Mouse (Mus musculus): Measurements from ENCODE around the gene Acss2. TPM values are rescaled to one million over a fixed set of nuclear protein-coding genes. Genes with fewer than 3 reads are reported as not detected.
"Not testable (repeated sequence)": the region's sequence is repeated elsewhere in the genome, so short reads cannot be mapped to it uniquely, and the experiment has no call there.

The Acss2 gene
- total RNA-seq, 2 experiments from 2014 or later, result 29.2 to 33.5 TPM

- intact Hi-C loops (cut with DNase I), result no loop called here
- no peak for DNase-seq
These were observed 18.5 kb downstream of the Acss2 start for GRCm38 (mm10) chr2:155536292-155536691.

GRCm38 (mm10) chr2:155537761-155538462 lies 20.2 kb downstream of the Acss2 start:
- DNase-seq, result no peak
- intact Hi-C loops (cut with DNase I), result no loop called here

- intact Hi-C loops (cut with DNase I); DNase-seq: not testable (repeated sequence)
These were observed 20.8 kb downstream of the Acss2 start for GRCm38 (mm10) chr2:155538463-155539057.

- DNase-seq, result no peak
- intact Hi-C loops (cut with DNase I), result no loop called here
These were observed 21.9 kb downstream of the Acss2 start for GRCm38 (mm10) chr2:155539696-155540095.

GRCm38 (mm10) chr2:155540822-155541458 lies 23.2 kb downstream of the Acss2 start:
- DNase-seq, result peak in 1 of 2 experiments; percentile 37
- intact Hi-C loops (cut with DNase I), result no loop called here

GRCm38 (mm10) chr2:155546955-155547354 lies 29.2 kb downstream of the Acss2 start:
- intact Hi-C loops (cut with DNase I), result no loop called here

GRCm38 (mm10) chr2:155552336-155552735 lies 34.6 kb downstream of the Acss2 start:
- intact Hi-C loops (cut with DNase I), result no loop called here

More at GRCm38 (mm10) chr2:155546955-155547354, 29.2 kb downstream of the Acss2 start:
- DNase-seq, result no peak

GRCm38 (mm10) chr2:155552949-155553354 lies 35.2 kb downstream of the Acss2 start:
- DNase-seq, result no peak
- intact Hi-C loops (cut with DNase I), result no loop called here

More at GRCm38 (mm10) chr2:155552336-155552735, 34.6 kb downstream of the Acss2 start:
- no peak for DNase-seq

- DNase-seq, result no peak
- intact Hi-C loops (cut with DNase I), result no loop called here
These were observed 36.8 kb downstream of the Acss2 start for GRCm38 (mm10) chr2:155554426-155554985.

- intact Hi-C loops (cut with DNase I), result no loop called here
- DNase-seq, result no peak
These were observed 44.5 kb downstream of the Acss2 start for GRCm38 (mm10) chr2:155562209-155562608.

- intact Hi-C loops (cut with DNase I), result no loop called here
- DNase-seq, result no peak
These were observed 45.2 kb downstream of the Acss2 start for GRCm38 (mm10) chr2:155562934-155563333.

GRCm38 (mm10) chr2:155567751-155568150 lies 50.0 kb downstream of the Acss2 start:
- intact Hi-C loops (cut with DNase I), result no loop called here
- no peak for DNase-seq

- DNase-seq, result no peak
- intact Hi-C loops (cut with DNase I), result no loop called here
These were observed 51.6 kb downstream of the Acss2 start for GRCm38 (mm10) chr2:155569223-155569807.

GRCm38 (mm10) chr2:155573001-155573400 lies 55.3 kb downstream of the Acss2 start:
- intact Hi-C loops (cut with DNase I), result no loop called here

GRCm38 (mm10) chr2:155573996-155574395 lies 56.2 kb downstream of the Acss2 start:
- no peak for DNase-seq
- intact Hi-C loops (cut with DNase I), result no loop called here

More at GRCm38 (mm10) chr2:155573001-155573400, 55.3 kb downstream of the Acss2 start:
- DNase-seq, result no peak

GRCm38 (mm10) chr2:155574700-155575099 lies 57.0 kb downstream of the Acss2 start:
- intact Hi-C loops (cut with DNase I), result no loop called here

GRCm38 (mm10) chr2:155576656-155577055 lies 58.9 kb downstream of the Acss2 start:
- no peak for DNase-seq

More at GRCm38 (mm10) chr2:155574700-155575099, 57.0 kb downstream of the Acss2 start:
- DNase-seq, result peak in 1 of 2 experiments; percentile 25

GRCm38 (mm10) chr2:155580331-155580730 lies 62.6 kb downstream of the Acss2 start:
- intact Hi-C loops (cut with DNase I), result no loop called here

More at GRCm38 (mm10) chr2:155576656-155577055, 58.9 kb downstream of the Acss2 start:
- intact Hi-C loops (cut with DNase I), result no loop called here

GRCm38 (mm10) chr2:155582384-155582995 lies 64.7 kb downstream of the Acss2 start:
- no peak for DNase-seq
- intact Hi-C loops (cut with DNase I), result no loop called here

More at GRCm38 (mm10) chr2:155580331-155580730, 62.6 kb downstream of the Acss2 start:
- no peak for DNase-seq

GRCm38 (mm10) chr2:155582996-155583395 lies 65.2 kb downstream of the Acss2 start:
- no peak for DNase-seq

More at GRCm38 (mm10) chr2:155582996-155583395, 65.2 kb downstream of the Acss2 start:
- intact Hi-C loops (cut with DNase I), result no loop called here
